Mouse (Mus musculus): ENCODE measurements at regions not wholly inside any gene's neighbourhood (a gene's known extent, or its start where the extent isn't known, plus 50 kb on each side); places are given as distances from the start of the nearest gene placed in this dataset.

- H3K4me1 ChIP-seq (ENCODE audit: control insufficient read depth, insufficient read depth, low read length), result peaks cover 9% of the 10 kb centered on the region; the same call in 1 of the 2 replicates
- no peaks in the 10 kb centered on the region for H3K27me3 ChIP-seq (ENCODE audit: control insufficient read depth, insufficient read depth, low read length)
- H3K4me2 ChIP-seq (ENCODE audit: low read length), result no peak overlapping the region
- DNase-seq (no peak), ATAC-seq (ENCODE audit: low FRiP score, low TSS enrichment) (no peak)
- no peak overlapping the region for H3K4me3 ChIP-seq (replicated peaks; ENCODE audit: low read depth, low read length)
- H3K9ac ChIP-seq (replicated peaks; ENCODE audit: low read length), result no peak overlapping the region
- no peaks in the 10 kb centered on the region for H3K36me3 ChIP-seq (ENCODE audit: control insufficient read depth, insufficient read depth, low read length)
- no peak overlapping the region for H3K27ac ChIP-seq (replicated peaks; ENCODE audit: low read depth, low read length)
- 65% methylated on average over 1 of the region's 1 CpGs for WGBS
- H3K9me3 ChIP-seq (ENCODE audit: control insufficient read depth, low read length), result no peaks in the 10 kb centered on the region
Observed at GRCm38 (mm10) chr7:145034385-145034784, 94.7 kb upstream of the Ccnd1 start.

GRCm38 (mm10) chr7:145031275-145031674 lies 91.5 kb upstream of the Ccnd1 start:
- WGBS, result 6% methylated on average over 7 of the region's 7 CpGs
- Histone ChIP-seq H3K27ac (replicated peaks; ENCODE audit: low read depth, low read length) (no peak overlapping the region), H3K4me2 (ENCODE audit: low read length) (peak overlapping the region; percentile 76), H3K4me3 (replicated peaks; ENCODE audit: low read depth, low read length) (peak overlapping the region; percentile 34), H3K9ac (replicated peaks; ENCODE audit: low read length) (no peak overlapping the region; the same call in 1 of the 2 replicates), H3K4me1 (ENCODE audit: control insufficient read depth, insufficient read depth, low read length) (peaks cover 9% of the 10 kb centered on the region; the same call in 1 of the 2 replicates), H3K36me3 (ENCODE audit: control insufficient read depth, insufficient read depth, low read length) (no peaks in the 10 kb centered on the region), H3K27me3 (ENCODE audit: control insufficient read depth, insufficient read depth, low read length) (no peaks in the 10 kb centered on the region), H3K9me3 (ENCODE audit: control insufficient read depth, low read length) (no peaks in the 10 kb centered on the region)
- no peak for DNase-seq
- no peak for ATAC-seq (ENCODE audit: low FRiP score, low TSS enrichment)

- peaks cover 9% of the 10 kb centered on the region; the same call in 1 of the 2 replicates for H3K4me1 ChIP-seq (ENCODE audit: control insufficient read depth, insufficient read depth, low read length)
- H3K27me3 ChIP-seq (ENCODE audit: control insufficient read depth, insufficient read depth, low read length), result no peaks in the 10 kb centered on the region
- H3K4me3 ChIP-seq (replicated peaks; ENCODE audit: low read depth, low read length), result peak overlapping the region; percentile 34
- WGBS, result under 1% methylated on average over 22 of the region's 22 CpGs
- H3K36me3 ChIP-seq (ENCODE audit: control insufficient read depth, insufficient read depth, low read length), result no peaks in the 10 kb centered on the region
- ATAC-seq (ENCODE audit: low FRiP score, low TSS enrichment) (peak; percentile 90; the same call in 1 of the 2 replicates), DNase-seq (peak; percentile 90)
- no peak overlapping the region; the same call in 1 of the 2 replicates for H3K9ac ChIP-seq (replicated peaks; ENCODE audit: low read length)
- H3K4me2 ChIP-seq (ENCODE audit: low read length), result peak overlapping the region; percentile 76
- no peaks in the 10 kb centered on the region for H3K9me3 ChIP-seq (ENCODE audit: control insufficient read depth, low read length)
- H3K27ac ChIP-seq (replicated peaks; ENCODE audit: low read depth, low read length), result no peak overlapping the region
Observed at GRCm38 (mm10) chr7:145030635-145031141, 91.0 kb upstream of the Ccnd1 start.

GRCm38 (mm10) chr7:145029622-145030021 lies 89.9 kb upstream of the Ccnd1 start:
- 93% methylated on average over 4 of the region's 4 CpGs for WGBS
- no peak overlapping the region for H3K4me3 ChIP-seq (replicated peaks; ENCODE audit: low read depth, low read length)
- no peak overlapping the region for H3K4me2 ChIP-seq (ENCODE audit: low read length)
- DNase-seq (no peak), ATAC-seq (ENCODE audit: low FRiP score, low TSS enrichment) (no peak)
- H3K27me3 ChIP-seq (ENCODE audit: control insufficient read depth, insufficient read depth, low read length), result no peaks in the 10 kb centered on the region
- no peaks in the 10 kb centered on the region for H3K9me3 ChIP-seq (ENCODE audit: control insufficient read depth, low read length)
- H3K27ac ChIP-seq (replicated peaks; ENCODE audit: low read depth, low read length), result no peak overlapping the region
- H3K36me3 ChIP-seq (ENCODE audit: control insufficient read depth, insufficient read depth, low read length), result no peaks in the 10 kb centered on the region
- peaks cover 9% of the 10 kb centered on the region; the same call in 1 of the 2 replicates for H3K4me1 ChIP-seq (ENCODE audit: control insufficient read depth, insufficient read depth, low read length)
- no peak overlapping the region for H3K9ac ChIP-seq (replicated peaks; ENCODE audit: low read length)

- ATAC-seq (ENCODE audit: low FRiP score, low TSS enrichment), result no peak
- Histone ChIP-seq H3K4me2 (ENCODE audit: low read length) (no peak overlapping the region), H3K4me1 (ENCODE audit: control insufficient read depth, insufficient read depth, low read length) (peaks cover 9% of the 10 kb centered on the region; the same call in 1 of the 2 replicates), H3K9ac (replicated peaks; ENCODE audit: low read length) (no peak overlapping the region), H3K9me3 (ENCODE audit: control insufficient read depth, low read length) (no peaks in the 10 kb centered on the region), H3K27me3 (ENCODE audit: control insufficient read depth, insufficient read depth, low read length) (no peaks in the 10 kb centered on the region), H3K4me3 (replicated peaks; ENCODE audit: low read depth, low read length) (no peak overlapping the region), H3K27ac (replicated peaks; ENCODE audit: low read depth, low read length) (no peak overlapping the region), H3K36me3 (ENCODE audit: control insufficient read depth, insufficient read depth, low read length) (no peaks in the 10 kb centered on the region)
- peak; percentile 6 for DNase-seq
- 42% methylated on average over 4 of the region's 4 CpGs for WGBS
Observed at GRCm38 (mm10) chr7:145029124-145029523, 89.4 kb upstream of the Ccnd1 start.

- H3K27ac ChIP-seq (replicated peaks; ENCODE audit: low read depth, low read length), result no peak overlapping the region
- no peaks in the 10 kb centered on the region for H3K27me3 ChIP-seq (ENCODE audit: control insufficient read depth, insufficient read depth, low read length)
- no peak overlapping the region for H3K4me2 ChIP-seq (ENCODE audit: low read length)
- no peak for ATAC-seq (ENCODE audit: low FRiP score, low TSS enrichment)
- no peak for DNase-seq
- 80% methylated on average over 4 of the region's 4 CpGs for WGBS
- no peak overlapping the region for H3K4me3 ChIP-seq (replicated peaks; ENCODE audit: low read depth, low read length)
- H3K9ac ChIP-seq (replicated peaks; ENCODE audit: low read length), result no peak overlapping the region
- no peaks in the 10 kb centered on the region for H3K36me3 ChIP-seq (ENCODE audit: control insufficient read depth, insufficient read depth, low read length)
- H3K9me3 ChIP-seq (ENCODE audit: control insufficient read depth, low read length), result no peaks in the 10 kb centered on the region
- H3K4me1 ChIP-seq (ENCODE audit: control insufficient read depth, insufficient read depth, low read length), result peaks cover 9% of the 10 kb centered on the region; the same call in 1 of the 2 replicates
Observed at GRCm38 (mm10) chr7:145027061-145027460, 87.3 kb upstream of the Ccnd1 start.

- no peak overlapping the region for H3K27ac ChIP-seq (replicated peaks; ENCODE audit: low read depth, low read length)
- no peaks in the 10 kb centered on the region for H3K9me3 ChIP-seq (ENCODE audit: control insufficient read depth, low read length)
- H3K36me3 ChIP-seq (ENCODE audit: control insufficient read depth, insufficient read depth, low read length), result no peaks in the 10 kb centered on the region
- H3K9ac ChIP-seq (replicated peaks; ENCODE audit: low read length), result no peak overlapping the region
- peaks cover 5% of the 10 kb centered on the region; the same call in 1 of the 2 replicates for H3K4me1 ChIP-seq (ENCODE audit: control insufficient read depth, insufficient read depth, low read length)
- ATAC-seq (ENCODE audit: low FRiP score, low TSS enrichment) (no peak), DNase-seq (no peak)
- WGBS, result 97% methylated on average over 5 of the region's 5 CpGs
- no peaks in the 10 kb centered on the region for H3K27me3 ChIP-seq (ENCODE audit: control insufficient read depth, insufficient read depth, low read length)
- no peak overlapping the region for H3K4me2 ChIP-seq (ENCODE audit: low read length)
- H3K4me3 ChIP-seq (replicated peaks; ENCODE audit: low read depth, low read length), result no peak overlapping the region
Observed at GRCm38 (mm10) chr7:145026014-145026285, 86.2 kb upstream of the Ccnd1 start.

GRCm38 (mm10) chr7:145025186-145026013 lies 85.7 kb upstream of the Ccnd1 start:
- H3K9me3 ChIP-seq (ENCODE audit: control insufficient read depth, low read length), result no peaks in the 10 kb centered on the region
- DNase-seq (no peak), ATAC-seq (ENCODE audit: low FRiP score, low TSS enrichment) (no peak)
- H3K4me1 ChIP-seq (ENCODE audit: control insufficient read depth, insufficient read depth, low read length), result peaks cover 2% of the 10 kb centered on the region; the same call in 1 of the 2 replicates
- H3K9ac ChIP-seq (replicated peaks; ENCODE audit: low read length), result no peak overlapping the region
- no peak overlapping the region for H3K4me3 ChIP-seq (replicated peaks; ENCODE audit: low read depth, low read length)
- WGBS, result 79% methylated on average over 5 of the region's 6 CpGs
- H3K36me3 ChIP-seq (ENCODE audit: control insufficient read depth, insufficient read depth, low read length), result no peaks in the 10 kb centered on the region
- no peaks in the 10 kb centered on the region for H3K27me3 ChIP-seq (ENCODE audit: control insufficient read depth, insufficient read depth, low read length)
- H3K4me2 ChIP-seq (ENCODE audit: low read length), result no peak overlapping the region
- no peak overlapping the region for H3K27ac ChIP-seq (replicated peaks; ENCODE audit: low read depth, low read length)

GRCm38 (mm10) chr7:145024651-145025050 lies 84.9 kb upstream of the Ccnd1 start:
- no peak overlapping the region for H3K4me3 ChIP-seq (replicated peaks; ENCODE audit: low read depth, low read length)
- no peaks in the 10 kb centered on the region for H3K4me1 ChIP-seq (ENCODE audit: control insufficient read depth, insufficient read depth, low read length)
- H3K36me3 ChIP-seq (ENCODE audit: control insufficient read depth, insufficient read depth, low read length), result no peaks in the 10 kb centered on the region
- WGBS, result 96% methylated on average over 2 of the region's 2 CpGs
- H3K27me3 ChIP-seq (ENCODE audit: control insufficient read depth, insufficient read depth, low read length), result no peaks in the 10 kb centered on the region
- no peak overlapping the region for H3K27ac ChIP-seq (replicated peaks; ENCODE audit: low read depth, low read length)
- no peak for ATAC-seq (ENCODE audit: low FRiP score, low TSS enrichment)
- no peak overlapping the region for H3K9ac ChIP-seq (replicated peaks; ENCODE audit: low read length)
- H3K4me2 ChIP-seq (ENCODE audit: low read length), result no peak overlapping the region
- no peak for DNase-seq
- no peaks in the 10 kb centered on the region for H3K9me3 ChIP-seq (ENCODE audit: control insufficient read depth, low read length)
